Mouse (Mus musculus): ENCODE data around the gene Synpo2. TPM values are rescaled to one million over a fixed set of nuclear protein-coding genes. Genes with fewer than 3 reads are reported as not detected.

The Synpo2 gene
- total and polyA plus RNA-seq, 2 experiments from 2014 or later, result 1.6 to 2.5 TPM

- DNase-seq (no peak), ATAC-seq (peak; percentile 20; the same call in 1 of the 2 replicates)
- H3K9ac ChIP-seq, result no peak overlapping the region
- no peaks in the 10 kb centered on the region for H3K27me3 ChIP-seq (ENCODE audit: insufficient read depth, low read length)
- H3K4me1 ChIP-seq (ENCODE audit: insufficient read depth), result no peaks in the 10 kb centered on the region
- 78% methylated on average over 19 of the region's 19 CpGs for WGBS
- no peaks in the 10 kb centered on the region for H3K9me3 ChIP-seq (ENCODE audit: low read length)
- H3K4me3 ChIP-seq (ENCODE audit: low read depth, low read length), result no peak overlapping the region
- TF ChIP-seq CTCF (IDR thresholded peaks at IDR 0.05; ENCODE audit: low read depth), result no peak
- H3K27ac ChIP-seq (ENCODE audit: low read depth, low read length), result no peak overlapping the region
- H3K4me2 ChIP-seq (ENCODE audit: low read depth), result no peak overlapping the region
- H3K36me3 ChIP-seq (ENCODE audit: insufficient read depth), result no peaks in the 10 kb centered on the region
Observed at GRCm38 (mm10) chr3:123176366-123177334, 59.3 kb downstream of the Synpo2 start.

- ATAC-seq, result no peak
- no peak overlapping the region for H3K9ac ChIP-seq
- WGBS, result 93% methylated on average over 7 of the region's 7 CpGs
- H3K4me1 ChIP-seq (ENCODE audit: insufficient read depth), result no peaks in the 10 kb centered on the region
- no peak for TF ChIP-seq CTCF (IDR thresholded peaks at IDR 0.05; ENCODE audit: low read depth)
- no peak for DNase-seq
- H3K27ac ChIP-seq (ENCODE audit: low read depth, low read length), result no peak overlapping the region
- H3K4me2 ChIP-seq (ENCODE audit: low read depth), result no peak overlapping the region
- H3K4me3 ChIP-seq (ENCODE audit: low read depth, low read length), result no peak overlapping the region
- no peaks in the 10 kb centered on the region for H3K9me3 ChIP-seq (ENCODE audit: low read length)
- no peaks in the 10 kb centered on the region for H3K27me3 ChIP-seq (ENCODE audit: insufficient read depth, low read length)
- H3K36me3 ChIP-seq (ENCODE audit: insufficient read depth), result no peaks in the 10 kb centered on the region
Observed at GRCm38 (mm10) chr3:123175142-123175541, 60.8 kb downstream of the Synpo2 start.

- Histone ChIP-seq H3K27me3 (ENCODE audit: insufficient read depth, low read length) (no peaks in the 10 kb centered on the region), H3K4me2 (ENCODE audit: low read depth) (no peak overlapping the region), H3K27ac (ENCODE audit: low read depth, low read length) (no peak overlapping the region), H3K4me1 (ENCODE audit: insufficient read depth) (no peaks in the 10 kb centered on the region), H3K9me3 (ENCODE audit: low read length) (no peaks in the 10 kb centered on the region), H3K4me3 (ENCODE audit: low read depth, low read length) (no peak overlapping the region), H3K36me3 (ENCODE audit: insufficient read depth) (no peaks in the 10 kb centered on the region), H3K9ac (no peak overlapping the region)
- TF ChIP-seq CTCF (IDR thresholded peaks at IDR 0.05; ENCODE audit: low read depth), result no peak
- WGBS, result 93% methylated on average over 8 of the region's 8 CpGs
- ATAC-seq (no peak), DNase-seq (no peak)
Observed at GRCm38 (mm10) chr3:123174379-123174697, 61.6 kb downstream of the Synpo2 start.

GRCm38 (mm10) chr3:123173553-123174378 lies 62.2 kb downstream of the Synpo2 start:
- H3K27ac ChIP-seq (ENCODE audit: low read depth, low read length), result no peak overlapping the region
- no peaks in the 10 kb centered on the region for H3K9me3 ChIP-seq (ENCODE audit: low read length)
- no peaks in the 10 kb centered on the region for H3K4me1 ChIP-seq (ENCODE audit: insufficient read depth)
- DNase-seq (no peak), ATAC-seq (no peak)
- 87% methylated on average over 21 of the region's 21 CpGs for WGBS
- no peaks in the 10 kb centered on the region for H3K27me3 ChIP-seq (ENCODE audit: insufficient read depth, low read length)
- H3K4me2 ChIP-seq (ENCODE audit: low read depth), result no peak overlapping the region
- H3K36me3 ChIP-seq (ENCODE audit: insufficient read depth), result no peaks in the 10 kb centered on the region
- H3K4me3 ChIP-seq (ENCODE audit: low read depth, low read length), result no peak overlapping the region
- no peak overlapping the region for H3K9ac ChIP-seq
- TF ChIP-seq CTCF (IDR thresholded peaks at IDR 0.05; ENCODE audit: low read depth), result no peak

GRCm38 (mm10) chr3:123172151-123172550 lies 63.8 kb downstream of the Synpo2 start:
- Histone ChIP-seq H3K9ac (no peak overlapping the region), H3K36me3 (ENCODE audit: insufficient read depth) (no peaks in the 10 kb centered on the region), H3K27ac (ENCODE audit: low read depth, low read length) (no peak overlapping the region), H3K4me3 (ENCODE audit: low read depth, low read length) (no peak overlapping the region), H3K4me1 (ENCODE audit: insufficient read depth) (no peaks in the 10 kb centered on the region), H3K27me3 (ENCODE audit: insufficient read depth, low read length) (no peaks in the 10 kb centered on the region), H3K4me2 (ENCODE audit: low read depth) (no peak overlapping the region), H3K9me3 (ENCODE audit: low read length) (no peaks in the 10 kb centered on the region)
- no peak for ATAC-seq
- no peak for DNase-seq
- no peak for TF ChIP-seq CTCF (IDR thresholded peaks at IDR 0.05; ENCODE audit: low read depth)
- WGBS, result 79% methylated on average over 5 of the region's 5 CpGs

GRCm38 (mm10) chr3:123169398-123169797 lies 66.6 kb downstream of the Synpo2 start:
- WGBS, result 72% methylated on average over 4 of the region's 4 CpGs

GRCm38 (mm10) chr3:123168815-123169214 lies 67.1 kb downstream of the Synpo2 start:
- no peaks in the 10 kb centered on the region for H3K9me3 ChIP-seq (ENCODE audit: low read length)
- peak; percentile 72 for DNase-seq
- ATAC-seq, result peak; percentile 53
- H3K4me2 ChIP-seq (ENCODE audit: low read depth), result no peak overlapping the region
- WGBS, result 9% methylated on average over 5 of the region's 5 CpGs
- H3K27me3 ChIP-seq (ENCODE audit: insufficient read depth, low read length), result no peaks in the 10 kb centered on the region
- H3K4me1 ChIP-seq (ENCODE audit: insufficient read depth), result no peaks in the 10 kb centered on the region
- H3K4me3 ChIP-seq (ENCODE audit: low read depth, low read length), result no peak overlapping the region
- no peaks in the 10 kb centered on the region for H3K36me3 ChIP-seq (ENCODE audit: insufficient read depth)
- H3K27ac ChIP-seq (ENCODE audit: low read depth, low read length), result no peak overlapping the region
- H3K9ac ChIP-seq, result no peak overlapping the region
- TF ChIP-seq CTCF (IDR thresholded peaks at IDR 0.05; ENCODE audit: low read depth), result peak; percentile 79

More at GRCm38 (mm10) chr3:123169398-123169797, 66.6 kb downstream of the Synpo2 start:
- no peaks in the 10 kb centered on the region for H3K27me3 ChIP-seq (ENCODE audit: insufficient read depth, low read length)
- no peak overlapping the region for H3K4me2 ChIP-seq (ENCODE audit: low read depth)
- no peak for DNase-seq
- TF ChIP-seq CTCF (IDR thresholded peaks at IDR 0.05; ENCODE audit: low read depth), result no peak
- H3K9me3 ChIP-seq (ENCODE audit: low read length), result no peaks in the 10 kb centered on the region
- no peaks in the 10 kb centered on the region for H3K4me1 ChIP-seq (ENCODE audit: insufficient read depth)
- ATAC-seq, result no peak
- H3K4me3 ChIP-seq (ENCODE audit: low read depth, low read length), result no peak overlapping the region
- no peaks in the 10 kb centered on the region for H3K36me3 ChIP-seq (ENCODE audit: insufficient read depth)
- H3K9ac ChIP-seq, result no peak overlapping the region
- H3K27ac ChIP-seq (ENCODE audit: low read depth, low read length), result no peak overlapping the region
